Mouse (Mus musculus) liver, embryonic 15.5 days (tissue): ENCODE measurements around the gene Plin3. TPM values are rescaled to one million over a fixed set of nuclear protein-coding genes. Genes with fewer than 3 reads are reported as not detected.

ENCODE experiments used
- ATAC-seq: fragments of 200-750 bp; cut with Nextera tagmentation; 2 replicates; pipeline ENCODE4 v1.8.0; 2017; ENCODE audit warnings: moderate number of reproducible peaks, mild to moderate bottlenecking, moderate library complexity; ENCODE audit not compliant: insufficient read depth
- H3K27ac ChIP-seq: fragments of 300-500 bp; sonication (generic); replicated peaks from 2 replicates; pipeline ENCODE4 v1.5.1; 2015; ENCODE audit warnings: mild to moderate bottlenecking, inconsistent platforms
- H3K27me3 ChIP-seq: fragments of 300-500 bp; sonication (generic); 2 replicates; pipeline ENCODE4 v1.6.1; 2015; ENCODE audit warnings: mild to moderate bottlenecking, inconsistent platforms
- H3K36me3 ChIP-seq: fragments of 300-500 bp; sonication (generic); replicated peaks from 2 replicates; pipeline ENCODE4 v1.6.1; 2015; ENCODE audit warnings: moderate library complexity, mild to moderate bottlenecking, inconsistent platforms
- H3K4me1 ChIP-seq: fragments of 300-500 bp; sonication (generic); replicated peaks from 2 replicates; pipeline ENCODE4 v1.6.1; 2015; ENCODE audit warnings: inconsistent platforms
- H3K4me2 ChIP-seq: fragments of 300-500 bp; sonication (generic); 2 replicates; pipeline ENCODE4 v1.6.1; 2015; ENCODE audit warnings: moderate library complexity, mild to moderate bottlenecking, inconsistent platforms
- H3K4me3 ChIP-seq: fragments of 300-500 bp; sonication (generic); replicated peaks from 2 replicates; pipeline ENCODE4 v1.5.1; 2015; ENCODE audit warnings: mild to moderate bottlenecking, inconsistent platforms
- H3K9ac ChIP-seq: fragments of 300-500 bp; sonication (generic); 2 replicates; pipeline ENCODE4 v1.6.1; 2015; ENCODE audit warnings: moderate library complexity, mild to moderate bottlenecking, inconsistent platforms
- H3K9me3 ChIP-seq: fragments of 300-500 bp; sonication (generic); replicated peaks from 2 replicates; pipeline ENCODE4 v1.6.1; 2016; ENCODE audit warnings: inconsistent platforms
- WGBS: fragments of 180-500 bp; shearing (Covaris S2); methylation state at CpG from one replicate; pipeline ENCODE4 v1.1.7; 2015; ENCODE audit warnings: mixed read lengths; ENCODE audit not compliant: insufficient replicate concordance; 5-methylcytosine and 5-hydroxymethylcytosine counted together
- polyA plus RNA-seq: library from polyadenylated mRNA; unstranded; fragments of >200 nt; fragmentation: Nextera tagmentation; extraction: Ambion mirVana; gene quantifications from 2 replicates; pipeline ENCODE4 v1.2.1, GENCODE M21; 2015

Plin3 gene
- polyA plus RNA-seq, 1 experiment from 2014 or later = 33.3 TPM

GRCm38 (mm10) chr17:56283316-56283715, 9.4 kb downstream of the Plin3 start:
- whole genome bisulfite sequencing = 64% methylated on average over 8 of the region's 8 CpGs
- no peak for ATAC-seq
- Histone ChIP-seq H3K27ac (no peak overlapping the region), H3K27me3 (no peaks in the 10 kb centered on the region), H3K4me1 (peaks cover 64% of the 10 kb centered on the region), H3K9me3 (no peaks in the 10 kb centered on the region), H3K4me2 (no peak overlapping the region), H3K4me3 (no peak overlapping the region), H3K36me3 (peaks cover 63% of the 10 kb centered on the region), H3K9ac (no peak overlapping the region)

GRCm38 (mm10) chr17:56282802-56283201, 9.9 kb downstream of the Plin3 start:
- ATAC-seq = no peak
- H3K27me3 ChIP-seq = no peaks in the 10 kb centered on the region
- H3K4me2 ChIP-seq = no peak overlapping the region
- WGBS = 76% methylated on average over 4 of the region's 4 CpGs
- no peak overlapping the region for H3K4me3 ChIP-seq
- no peak overlapping the region for H3K9ac ChIP-seq
- peaks cover 63% of the 10 kb centered on the region for H3K36me3 ChIP-seq
- H3K4me1 ChIP-seq = peaks cover 64% of the 10 kb centered on the region
- no peak overlapping the region for H3K27ac ChIP-seq
- no peaks in the 10 kb centered on the region for H3K9me3 ChIP-seq

- H3K9ac ChIP-seq = 0 out of 2 replicates have a peak overlapping the region, but pooled peaks have one; percentile 2
- H3K27me3 ChIP-seq = no peaks in the 10 kb centered on the region
- H3K4me2 ChIP-seq = peak overlapping the region; percentile 20
- no peak overlapping the region for H3K27ac ChIP-seq
- peaks cover 61% of the 10 kb centered on the region for H3K36me3 ChIP-seq
- 60% methylated on average over 12 of the region's 12 CpGs for WGBS
- no peaks in the 10 kb centered on the region for H3K9me3 ChIP-seq
- peaks cover 62% of the 10 kb centered on the region for H3K4me1 ChIP-seq
- ATAC-seq = no peak
- no peak overlapping the region; the same call in 1 of the 2 replicates for H3K4me3 ChIP-seq
These were observed 11.5 kb downstream of the Plin3 start for GRCm38 (mm10) chr17:56281193-56281592.

- H3K9me3 ChIP-seq = no peaks in the 10 kb centered on the region
- WGBS = 84% methylated on average over 12 of the region's 12 CpGs
- ATAC-seq = no peak
- H3K27me3 ChIP-seq = no peaks in the 10 kb centered on the region
- H3K36me3 ChIP-seq = peaks cover 46% of the 10 kb centered on the region
- no peak overlapping the region for H3K4me3 ChIP-seq
- H3K9ac ChIP-seq = no peak overlapping the region
- H3K4me2 ChIP-seq = no peak overlapping the region
- H3K27ac ChIP-seq = 0 out of 2 replicates have a peak overlapping the region, but pooled peaks have one; percentile 6
- H3K4me1 ChIP-seq = peaks cover 72% of the 10 kb centered on the region
These were observed 13.1 kb downstream of the Plin3 start for GRCm38 (mm10) chr17:56279481-56280155.

- H3K9me3 ChIP-seq = no peaks in the 10 kb centered on the region
- H3K36me3 ChIP-seq = peaks cover 47% of the 10 kb centered on the region
- peaks cover 83% of the 10 kb centered on the region for H3K4me1 ChIP-seq
- no peak overlapping the region for H3K4me3 ChIP-seq
- 0 out of 2 replicates have a peak overlapping the region, but pooled peaks have one; percentile 87 for H3K27ac ChIP-seq
- no peak overlapping the region for H3K4me2 ChIP-seq
- no peak for ATAC-seq
- H3K9ac ChIP-seq = no peak overlapping the region
- no peaks in the 10 kb centered on the region for H3K27me3 ChIP-seq
- 85% methylated on average over 5 of the region's 5 CpGs for WGBS
These were observed 14.3 kb downstream of the Plin3 start for GRCm38 (mm10) chr17:56278340-56278739.

GRCm38 (mm10) chr17:56277567-56277893, 15.1 kb downstream of the Plin3 start:
- H3K4me1 ChIP-seq = peaks cover 83% of the 10 kb centered on the region
- H3K36me3 ChIP-seq = peaks cover 46% of the 10 kb centered on the region
- WGBS = 28% methylated on average over 2 of the region's 2 CpGs
- peak overlapping the region; percentile 72 for H3K4me3 ChIP-seq
- H3K9ac ChIP-seq = peak overlapping the region; percentile 25; the same call in 1 of the 2 replicates
- no peaks in the 10 kb centered on the region for H3K27me3 ChIP-seq
- no peak for ATAC-seq
- peak overlapping the region; percentile 87 for H3K27ac ChIP-seq
- peak overlapping the region; percentile 83 for H3K4me2 ChIP-seq
- H3K9me3 ChIP-seq = no peaks in the 10 kb centered on the region

GRCm38 (mm10) chr17:56276643-56277566, 15.8 kb downstream of the Plin3 start, which contains the start of gene Ticam1:
Gene Ticam1 (minus strand): TSS chr17:56276786.
- Histone ChIP-seq H3K27me3 (no peaks in the 10 kb centered on the region), H3K4me1 (peaks cover 83% of the 10 kb centered on the region), H3K4me3 (peak within 1 kb of the TSS; percentile 72), H3K9ac (peak within 1 kb of the TSS; percentile 83), H3K9me3 (no peaks in the 10 kb centered on the region), H3K27ac (peak within 1 kb of the TSS; percentile 87), H3K4me2 (peak within 1 kb of the TSS; percentile 83), H3K36me3 (peaks cover 52% of the 10 kb centered on the region)
- 4% methylated on average over 20 of the region's 21 CpGs for WGBS
- peak; percentile 89 for ATAC-seq

- peak; percentile 35 for ATAC-seq
- Histone ChIP-seq H3K27ac (peak overlapping the region; percentile 87), H3K4me3 (peak overlapping the region; percentile 72), H3K9me3 (no peaks in the 10 kb centered on the region), H3K27me3 (no peaks in the 10 kb centered on the region), H3K4me2 (peak overlapping the region; percentile 83), H3K36me3 (peaks cover 52% of the 10 kb centered on the region), H3K4me1 (peaks cover 73% of the 10 kb centered on the region), H3K9ac (peak overlapping the region; percentile 83)
- WGBS = 11% methylated on average over 5 of the region's 5 CpGs
These were observed 16.7 kb downstream of the Plin3 start for GRCm38 (mm10) chr17:56275842-56276480.

- Histone ChIP-seq H3K4me1 (peaks cover 71% of the 10 kb centered on the region), H3K9ac (no peak overlapping the region)
- 69% methylated on average over 5 of the region's 5 CpGs for WGBS
These were observed 18.7 kb downstream of the Plin3 start for GRCm38 (mm10) chr17:56273986-56274385.

GRCm38 (mm10) chr17:56273482-56273881, 19.2 kb downstream of the Plin3 start:
- Histone ChIP-seq H3K4me2 (no peak overlapping the region; the same call in 1 of the 2 replicates), H3K4me3 (no peak overlapping the region), H3K9ac (0 out of 2 replicates have a peak overlapping the region, but pooled peaks have one; percentile 16), H3K27me3 (no peaks in the 10 kb centered on the region), H3K4me1 (peaks cover 69% of the 10 kb centered on the region), H3K27ac (peak overlapping the region; percentile 51; the same call in 1 of the 2 replicates), H3K9me3 (no peaks in the 10 kb centered on the region), H3K36me3 (peaks cover 47% of the 10 kb centered on the region)
- WGBS = 79% methylated on average over 7 of the region's 7 CpGs
- ATAC-seq = no peak

More at GRCm38 (mm10) chr17:56273986-56274385, 18.7 kb downstream of the Plin3 start:
- peaks cover 52% of the 10 kb centered on the region for H3K36me3 ChIP-seq
- H3K9me3 ChIP-seq = no peaks in the 10 kb centered on the region
- peak overlapping the region; percentile 61 for H3K27ac ChIP-seq
- H3K4me3 ChIP-seq = no peak overlapping the region
- no peak overlapping the region; the same call in 1 of the 2 replicates for H3K4me2 ChIP-seq
- H3K27me3 ChIP-seq = no peaks in the 10 kb centered on the region
- no peak for ATAC-seq
